Mouse (Mus musculus) megakaryocyte, embryonic 14.5 days (primary cell): ENCODE measurements around the gene Aatf.

Experiments
- FLI1 ChIP-seq: IDR thresholded peaks from 2 replicates; pipeline ENCODE4 v1.6.1; 2012; ENCODE audit warnings: low read length, inconsistent platforms, mixed read lengths
- GATA1 ChIP-seq: IDR thresholded peaks from 3 replicates; pipeline ENCODE4 v1.6.1; 2012; ENCODE audit warnings: mixed read lengths, low read length, inconsistent platforms, borderline replicate concordance

DNA sequence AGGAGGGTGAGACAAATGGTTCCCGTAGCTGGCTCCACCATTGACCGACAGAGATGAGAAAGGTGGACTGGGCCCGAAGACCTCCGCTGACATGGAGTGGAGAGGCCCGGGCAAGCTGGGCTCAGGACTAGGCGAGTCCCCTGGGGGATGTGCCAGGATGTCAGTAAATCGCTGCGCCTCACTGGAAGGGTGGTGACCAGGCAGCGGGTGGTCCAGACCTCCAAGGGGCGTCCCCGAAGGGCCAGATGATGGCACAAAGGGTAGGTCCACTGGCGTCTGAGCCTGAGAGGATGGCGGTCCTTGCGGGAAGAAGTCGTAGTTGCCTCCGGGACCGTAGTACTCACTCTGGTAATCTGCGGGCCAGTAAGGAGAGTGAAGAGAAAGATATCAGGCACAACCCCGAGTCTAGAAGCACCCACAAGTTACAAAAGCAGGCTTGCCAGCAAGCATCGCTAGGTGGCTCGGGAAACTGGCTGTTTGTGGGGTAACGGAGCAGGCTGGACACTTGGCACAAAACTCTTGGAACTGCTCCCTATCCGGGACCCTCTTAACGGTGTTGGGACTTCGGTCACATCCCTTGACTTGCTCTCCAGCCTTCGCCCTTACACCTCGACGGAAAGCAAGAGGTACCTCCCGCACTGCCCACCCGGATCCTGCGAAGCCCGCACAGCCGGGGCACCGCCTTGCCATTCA, 6.4 kb upstream of the Aatf start:
- TF ChIP-seq FLI1 (no peak), GATA1 (no peak)
